Mouse (Mus musculus) layer of hippocampus, adult 18-20 months (tissue): ENCODE data around the gene Ntrk3. TPM values are rescaled to one million over a fixed set of nuclear protein-coding genes. Genes with fewer than 3 reads are reported as not detected.
A peak's percentile ranks its signal among the peaks of the same experiment; 100 is the strongest.

Experiments
- DNase-seq, 2 experiments: peaks; one replicate each; pipeline ENCODE4 v3.0.0; 2022; ENCODE audit warnings: low spot score in 2 of 2
- total RNA-seq, 2 experiments: library from RNA; stranded (reverse); gene quantifications; 2 replicates each; pipeline ENCODE4 v1.2.3; 2021

Ntrk3 gene
- total RNA-seq, 2 experiments from 2014 or later, result 182 to 195 TPM

GRCm38 (mm10) chr7:78720989-78721816 is 16.6 kb downstream of the Ntrk3 start:
- DNase-seq, result no peak

GRCm38 (mm10) chr7:78719795-78720460 is 17.9 kb downstream of the Ntrk3 start:
- DNase-seq, result no peak

GRCm38 (mm10) chr7:78719117-78719516 is 18.7 kb downstream of the Ntrk3 start:
- DNase-seq, result peak in 1 of 2 experiments; percentile 16

GRCm38 (mm10) chr7:78718191-78718609 is 19.6 kb downstream of the Ntrk3 start:
- peak; percentile 69 to 86 for DNase-seq

- DNase-seq, result peak in 1 of 2 experiments; percentile 27
Measured at GRCm38 (mm10) chr7:78707708-78708107, 30.1 kb downstream of the Ntrk3 start.

GRCm38 (mm10) chr7:78707122-78707521 is 30.7 kb downstream of the Ntrk3 start:
- DNase-seq, result no peak

- no peak for DNase-seq
Measured at GRCm38 (mm10) chr7:78702676-78703075, 35.1 kb downstream of the Ntrk3 start.

- no peak for DNase-seq
Measured at GRCm38 (mm10) chr7:78695200-78695599, 42.6 kb downstream of the Ntrk3 start.

GRCm38 (mm10) chr7:78693148-78693547 is 44.7 kb downstream of the Ntrk3 start:
- DNase-seq, result no peak

- DNase-seq, result peak; percentile 34 to 69
Measured at GRCm38 (mm10) chr7:78690956-78691355, 46.9 kb downstream of the Ntrk3 start.

GRCm38 (mm10) chr7:78684943-78685342 is 52.9 kb downstream of the Ntrk3 start:
- DNase-seq, result no peak

GRCm38 (mm10) chr7:78680871-78681270 is 56.9 kb downstream of the Ntrk3 start:
- no peak for DNase-seq

GRCm38 (mm10) chr7:78669407-78669806 is 68.4 kb downstream of the Ntrk3 start:
- DNase-seq, result peak in 1 of 2 experiments; percentile 29

- DNase-seq, result no peak
Measured at GRCm38 (mm10) chr7:78668916-78669315, 68.9 kb downstream of the Ntrk3 start.

- peak in 1 of 2 experiments; percentile 34 for DNase-seq
Measured at GRCm38 (mm10) chr7:78668003-78668635, 69.7 kb downstream of the Ntrk3 start.

- DNase-seq, result peak; percentile 11 to 34
Measured at GRCm38 (mm10) chr7:78660832-78661231, 77.0 kb downstream of the Ntrk3 start.

- DNase-seq, result no peak
Measured at GRCm38 (mm10) chr7:78659846-78660245, 78.0 kb downstream of the Ntrk3 start.

GRCm38 (mm10) chr7:78658026-78658425 is 79.8 kb downstream of the Ntrk3 start:
- DNase-seq, result no peak

GRCm38 (mm10) chr7:78656181-78656580 is 81.6 kb downstream of the Ntrk3 start:
- no peak for DNase-seq

GRCm38 (mm10) chr7:78653686-78654085 is 84.1 kb downstream of the Ntrk3 start:
- DNase-seq, result no peak

- no peak for DNase-seq
Measured at GRCm38 (mm10) chr7:78652296-78652695, 85.5 kb downstream of the Ntrk3 start.

- no peak for DNase-seq
Measured at GRCm38 (mm10) chr7:78651540-78651939, 86.3 kb downstream of the Ntrk3 start.
